Mouse (Mus musculus) E14TG2a.4 (cell line): ENCODE measurements around the gene Zfp819.

ENCODE experiments used
- H3K27me3 ChIP-seq: 2 replicates; pipeline ENCODE4 v1.6.1; 2014; ENCODE audit warnings: low read length, control low read depth; ENCODE audit not compliant: insufficient read depth
- H3K36me3 ChIP-seq: 2 replicates; pipeline ENCODE4 v1.6.1; 2014; ENCODE audit warnings: low read length, control low read depth; ENCODE audit not compliant: insufficient read depth
- H3K4me1 ChIP-seq: replicated peaks from 2 replicates; pipeline ENCODE4 v1.6.1; 2014; ENCODE audit warnings: low read depth, low read length, control low read depth
- H3K4me3 ChIP-seq: replicated peaks from 2 replicates; pipeline ENCODE4 v1.5.1; 2014; ENCODE audit warnings: mild to moderate bottlenecking, low read length
- H3K9me3 ChIP-seq: 2 replicates; pipeline ENCODE4 v1.6.1; 2014; ENCODE audit warnings: low read length, control low read depth
- CTCF ChIP-seq: conservative IDR thresholded peaks from 2 replicates; pipeline ENCODE4 v1.5.1; 2014; ENCODE audit warnings: low read length
- NANOG ChIP-seq: IDR thresholded peaks from 2 replicates; pipeline ENCODE4 v1.6.1; 2014; ENCODE audit warnings: borderline replicate concordance, low read length, mixed read lengths
- POU5F1 ChIP-seq: IDR thresholded peaks from 2 replicates; pipeline ENCODE4 v1.6.1; 2014; ENCODE audit warnings: low read length, borderline replicate concordance

Zfp819 gene

GRCm38 (mm10) chr7:43606896-43607742, at the start of gene Zfp819:
Zfp819 (plus strand) TSS chr7:43607169.
- Histone ChIP-seq H3K27me3 (no peaks in the 10 kb centered on the region), H3K4me3 (peak within 1 kb of the TSS; percentile 85), H3K36me3 (peaks cover 14% of the 10 kb centered on the region), H3K4me1 (peaks cover 62% of the 10 kb centered on the region), H3K9me3 (peaks cover 6% of the 10 kb centered on the region; the same call in 1 of the 2 replicates)
- 0 out of 2 replicates have a peak, but pooled peaks have one; percentile 37 for TF ChIP-seq NANOG
- no peak for TF ChIP-seq CTCF

GRCm38 (mm10) chr7:43562006-43562633, 44.8 kb upstream of the Zfp819 start, which contains the start of gene Zfp658:
Zfp658 (plus strand) TSS chr7:43562256.
- H3K27me3 ChIP-seq: no peaks in the 10 kb centered on the region
- peak; percentile 89 for TF ChIP-seq NANOG
- TF ChIP-seq POU5F1: no peak
- no peak for TF ChIP-seq CTCF
- H3K9me3 ChIP-seq: peaks cover 6% of the 10 kb centered on the region
- H3K4me3 ChIP-seq: peak within 1 kb of the TSS; percentile 82
- peaks cover 11% of the 10 kb centered on the region for H3K4me1 ChIP-seq
- no peaks in the 10 kb centered on the region for H3K36me3 ChIP-seq

GRCm38 (mm10) chr7:43562651-43563070, 44.3 kb upstream of the Zfp819 start:
- Histone ChIP-seq H3K4me1 (peaks cover 11% of the 10 kb centered on the region), H3K9me3 (peaks cover 11% of the 10 kb centered on the region), H3K36me3 (peaks cover 3% of the 10 kb centered on the region), H3K27me3 (no peaks in the 10 kb centered on the region), H3K4me3 (peak overlapping the region; percentile 82)
- TF ChIP-seq POU5F1 (no peak), CTCF (no peak), NANOG (no peak)

GRCm38 (mm10) chr7:43563300-43563699, 43.7 kb upstream of the Zfp819 start:
- no peaks in the 10 kb centered on the region for H3K27me3 ChIP-seq
- peaks cover 8% of the 10 kb centered on the region for H3K36me3 ChIP-seq
- peaks cover 11% of the 10 kb centered on the region for H3K4me1 ChIP-seq
- peaks cover 18% of the 10 kb centered on the region for H3K9me3 ChIP-seq
- TF ChIP-seq CTCF (no peak), POU5F1 (no peak), NANOG (no peak)
- H3K4me3 ChIP-seq: no peak overlapping the region

- TF ChIP-seq NANOG (no peak), CTCF (no peak), POU5F1 (no peak)
- H3K36me3 ChIP-seq: peaks cover 15% of the 10 kb centered on the region
- H3K9me3 ChIP-seq: peaks cover 84% of the 10 kb centered on the region
- H3K27me3 ChIP-seq: no peaks in the 10 kb centered on the region
- no peak overlapping the region for H3K4me3 ChIP-seq
- no peaks in the 10 kb centered on the region for H3K4me1 ChIP-seq
These were observed 35.8 kb upstream of the Zfp819 start for GRCm38 (mm10) chr7:43571216-43571615.

GRCm38 (mm10) chr7:43579440-43580171, 27.4 kb upstream of the Zfp819 start, which contains the start of gene Zfp719:
Zfp719 (plus strand) TSS chr7:43579610.
- Histone ChIP-seq H3K4me3 (peak within 1 kb of the TSS; percentile 90), H3K9me3 (peaks cover 5% of the 10 kb centered on the region), H3K4me1 (peaks cover 25% of the 10 kb centered on the region), H3K27me3 (no peaks in the 10 kb centered on the region), H3K36me3 (peaks cover 9% of the 10 kb centered on the region)
- TF ChIP-seq NANOG: peak; percentile 72; the same call in 1 of the 2 replicates
- no peak for TF ChIP-seq POU5F1
- no peak for TF ChIP-seq CTCF

GRCm38 (mm10) chr7:43580526-43580925, 26.4 kb upstream of the Zfp819 start:
- H3K4me3 ChIP-seq: peak overlapping the region; percentile 90
- TF ChIP-seq CTCF: no peak
- no peak for TF ChIP-seq NANOG
- TF ChIP-seq POU5F1: no peak
- peaks cover 25% of the 10 kb centered on the region for H3K4me1 ChIP-seq
- peaks cover 18% of the 10 kb centered on the region for H3K36me3 ChIP-seq
- H3K27me3 ChIP-seq: no peaks in the 10 kb centered on the region
- no peaks in the 10 kb centered on the region for H3K9me3 ChIP-seq

GRCm38 (mm10) chr7:43584790-43585189, 22.2 kb upstream of the Zfp819 start:
- peaks cover 25% of the 10 kb centered on the region for H3K4me1 ChIP-seq
- no peak overlapping the region for H3K4me3 ChIP-seq
- no peaks in the 10 kb centered on the region for H3K9me3 ChIP-seq
- no peaks in the 10 kb centered on the region for H3K27me3 ChIP-seq
- peaks cover 61% of the 10 kb centered on the region for H3K36me3 ChIP-seq
- TF ChIP-seq POU5F1 (no peak), CTCF (peak; percentile 31)
